Mouse (Mus musculus) G1E (cell line): ENCODE measurements around the gene Zc3h4.

Source experiments
- CTCF ChIP-seq: IDR thresholded peaks from 2 replicates; pipeline ENCODE4 v1.5.1; 2012; ENCODE audit warnings: low read depth, low read length, inconsistent platforms, mixed read lengths
- GATA1 ChIP-seq: IDR thresholded peaks from 2 replicates; pipeline ENCODE4 v1.6.1; 2012; ENCODE audit warnings: borderline replicate concordance, low read length, inconsistent platforms, mixed read lengths
- TAL1 ChIP-seq: conservative IDR thresholded peaks from 2 replicates; pipeline ENCODE4 v1.6.1; 2012; ENCODE audit warnings: low read depth, low read length, inconsistent platforms, mixed read lengths

- TF ChIP-seq GATA1 (no peak), TAL1 (no peak), CTCF (no peak)
Measured at GRCm38 (mm10) chr7:16471549-16471948, 70.8 kb downstream of the Zc3h4 start.
